In the genomic region with DNA sequence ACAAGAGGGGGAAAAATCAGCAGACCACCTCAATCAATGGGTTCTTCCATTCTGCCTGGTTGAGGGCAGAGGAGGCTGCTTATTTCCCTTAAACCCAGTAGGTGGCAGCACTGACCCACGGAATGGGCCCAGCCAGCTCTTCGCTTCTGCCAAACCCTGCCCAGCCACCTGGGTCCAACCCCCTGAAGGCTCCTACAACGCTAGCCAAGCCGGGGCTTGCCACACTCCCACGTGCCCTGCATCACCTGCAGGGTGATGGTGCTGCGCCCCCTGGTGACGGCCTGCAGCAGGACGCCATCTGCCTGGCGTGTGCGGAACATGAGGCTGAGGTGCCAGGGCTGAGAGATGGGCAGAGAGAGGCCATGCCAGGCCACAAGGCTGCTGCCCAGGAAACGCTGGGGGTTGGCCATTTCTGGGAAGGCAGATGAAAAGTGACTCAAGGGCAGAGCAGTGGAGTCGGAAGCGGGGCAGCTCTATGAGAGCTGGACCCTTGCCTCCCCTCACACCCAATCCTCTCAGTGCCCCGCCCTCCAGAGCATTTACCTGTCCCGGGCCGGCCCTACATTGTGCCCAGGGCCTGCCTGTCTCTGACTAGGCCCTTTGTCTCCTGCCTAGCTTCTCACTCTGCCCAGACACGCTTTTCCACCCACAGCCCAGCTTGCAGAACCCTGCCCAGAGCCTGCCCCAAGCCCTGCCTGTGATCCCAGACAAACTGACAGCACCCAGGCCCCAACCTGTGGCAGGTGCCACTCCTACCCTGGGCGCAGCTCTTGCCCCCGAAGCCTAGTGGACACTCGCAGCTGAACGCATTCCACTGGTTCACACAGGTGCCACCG, we compare ENCODE assay signal across 8 mouse cellular contexts. TPM values are rescaled to one million over a fixed set of nuclear protein-coding genes. Genes with fewer than 3 reads are reported as not detected.
DNase-seq lines count a peak whose midpoint lies in the region; ATAC-seq lines count a peak whose summit lies in the region.

No protein-coding gene starts in this region.

- peak overlapping the region; percentile 42 for H3K4me2 ChIP-seq in embryonic facial prominence, embryonic 15.5 days (replicated peaks)

- no peaks in the 10 kb centered on the region for H3K27me3 ChIP-seq in embryonic facial prominence, embryonic 15.5 days

- H3K9me3 ChIP-seq in embryonic facial prominence, embryonic 15.5 days (replicated peaks): no peaks in the 10 kb centered on the region

- H3K27ac ChIP-seq in embryonic facial prominence, embryonic 15.5 days (replicated peaks): peak overlapping the region; percentile 55

- WGBS in embryonic facial prominence, embryonic 15.5 days: 28% methylated on average over 22 of the region's 22 CpGs

- peaks cover 39% of the 10 kb centered on the region for H3K36me3 ChIP-seq in embryonic facial prominence, embryonic 15.5 days

- H3K4me3 ChIP-seq in embryonic facial prominence, embryonic 15.5 days (replicated peaks): peak overlapping the region; percentile 25

- ATAC-seq in embryonic facial prominence, embryonic 15.5 days (ENCODE audit: insufficient number of reproducible peaks, low FRiP score, low TSS enrichment, low read depth): peak; percentile 87
- ATAC-seq in monocyte, adult 5-6 weeks (replicated peaks; ENCODE audit: insufficient number of reproducible peaks, low FRiP score, low TSS enrichment, poor library complexity, severe bottlenecking): peak; percentile 69

- H3K9ac ChIP-seq in embryonic facial prominence, embryonic 15.5 days: no peak overlapping the region

- peaks cover 28% of the 10 kb centered on the region for H3K4me1 ChIP-seq in embryonic facial prominence, embryonic 15.5 days

- DNase-seq in 416B (ENCODE audit: low read depth) (peak; percentile 95), liver (peak; percentile 79)
- peak; percentile 68 to 85 for DNase-seq in adrenal gland, postnatal 4 days (ENCODE audit: low spot score in 2 of 2)
- peak; percentile 83 to 84 for DNase-seq in heart, adult 9 months (ENCODE audit: low spot score in 2 of 2)
- DNase-seq in kidney, adult 9 months: peak; percentile 97
- DNase-seq in spleen, postnatal 36 days (ENCODE audit: low spot score in 2 of 2): peak; percentile 92

RNA-seq across cellular contexts. Expression of gene Celsr2, which starts 13.4 kb away (rescaled TPM):
- total RNA-seq in adrenal gland, postnatal 4 days (2021): 10 to 100 TPM; 15.3 to 25.8 TPM
- polyA plus RNA-seq in embryonic facial prominence, embryonic 15.5 days (2015; fragmentation: Nextera tagmentation; extraction: Ambion mirVana): 20.1 and 20.7 TPM in 2 replicates
- 0.11 to 1.8 TPM (median 0.19 TPM) in 3 replicates for total RNA-seq in monocyte, adult 5-6 weeks (2017)

RNA-seq across cellular contexts. Expression of gene Psrc1, which starts 18.3 kb away (rescaled TPM):
- 10 to 100 TPM; 13.0 to 15.2 TPM for total RNA-seq in adrenal gland, postnatal 4 days (2021)
- 41.7 TPM in 2 replicates for polyA plus RNA-seq in embryonic facial prominence, embryonic 15.5 days (2015; fragmentation: Nextera tagmentation; extraction: Ambion mirVana)
- total RNA-seq in monocyte, adult 5-6 weeks (2017): 0.68 to 1.4 TPM (median 0.86 TPM) in 3 replicates

RNA-seq across cellular contexts. Expression of gene Mybphl, which starts 37.2 kb away (rescaled TPM):
- not detected for total RNA-seq in adrenal gland, postnatal 4 days (2021)
- polyA plus RNA-seq in embryonic facial prominence, embryonic 15.5 days (2015; fragmentation: Nextera tagmentation; extraction: Ambion mirVana): 0.12 TPM in 1 of 2 replicates, not detected in the other
- not detected in 3 replicates for total RNA-seq in monocyte, adult 5-6 weeks (2017)

RNA-seq across cellular contexts. Expression of gene Sars, which starts 43.1 kb away (rescaled TPM):
- total RNA-seq in adrenal gland, postnatal 4 days (2021): 100 to 1,000 TPM; 163 to 171 TPM
- polyA plus RNA-seq in embryonic facial prominence, embryonic 15.5 days (2015; fragmentation: Nextera tagmentation; extraction: Ambion mirVana): 117 and 120 TPM in 2 replicates
- total RNA-seq in monocyte, adult 5-6 weeks (2017): 120 to 326 TPM (median 130 TPM) in 3 replicates

Comparison
In these comparisons a context has a peak if more than half of its experiments do, and no peak if none do; other contexts are left out.
1. Peak in every context shown above with its lines: DNase-seq, ATAC-seq, H3K4me3 ChIP-seq and H3K27ac ChIP-seq.